Mouse (Mus musculus) ES-Bruce4 (cell line): ENCODE measurements at regions not wholly inside any gene's neighbourhood (a gene's known extent, or its start where the extent isn't known, plus 50 kb on each side); places are given as distances from the start of the nearest gene placed in this dataset.

ENCODE experiments used
- H3K27ac ChIP-seq: 2 replicates; pipeline ENCODE4 v1.5.1; 2012; ENCODE audit warnings: low read length, inconsistent platforms; ENCODE audit not compliant: insufficient read depth
- H3K27me3 ChIP-seq: 2 replicates; pipeline ENCODE4 v1.6.1; 2012; ENCODE audit warnings: mild to moderate bottlenecking, low read length, inconsistent platforms; ENCODE audit not compliant: control insufficient read depth, poor library complexity, insufficient read depth, severe bottlenecking
- H3K36me3 ChIP-seq: 2 replicates; pipeline ENCODE4 v1.6.1; 2012; ENCODE audit warnings: inconsistent platforms, mild to moderate bottlenecking, low read length, moderate library complexity; ENCODE audit not compliant: control insufficient read depth, poor library complexity, insufficient read depth, severe bottlenecking
- H3K4me1 ChIP-seq: one replicate; pipeline ENCODE4 v1.8.1; 2011; ENCODE audit warnings: low read length; ENCODE audit not compliant: control insufficient read depth, insufficient read depth
- H3K4me3 ChIP-seq: 2 replicates; pipeline ENCODE4 v1.5.1; 2011; ENCODE audit warnings: low read depth, mild to moderate bottlenecking, low read length
- H3K9ac ChIP-seq: 2 replicates; pipeline ENCODE4 v1.6.1; 2012; ENCODE audit warnings: low read depth, mild to moderate bottlenecking, inconsistent platforms; ENCODE audit not compliant: poor library complexity, severe bottlenecking
- H3K9me3 ChIP-seq: replicated peaks from 2 replicates; pipeline ENCODE4 v1.6.1; 2012; ENCODE audit warnings: mild to moderate bottlenecking, low read length, inconsistent platforms; ENCODE audit not compliant: control insufficient read depth, poor library complexity, insufficient read depth, severe bottlenecking
- CTCF ChIP-seq: IDR thresholded peaks from one replicate; pipeline ENCODE4 v1.8.1; 2011; ENCODE audit warnings: low read depth, low read length
- EP300 ChIP-seq: IDR thresholded peaks from 2 replicates; pipeline ENCODE4 v1.6.1; 2011; ENCODE audit warnings: low read depth, low read length; ENCODE audit not compliant: insufficient read depth
- POLR2A ChIP-seq: IDR thresholded peaks from one replicate; pipeline ENCODE4 v1.8.1; 2011; ENCODE audit warnings: low read length; ENCODE audit not compliant: insufficient read depth

GRCm38 (mm10) chr5:100218256-100218851 is 58.7 kb upstream of the Tmem150c start:
- TF ChIP-seq CTCF (no peak), POLR2A (no peak), EP300 (no peak)
- H3K9me3 ChIP-seq, result no peaks in the 10 kb centered on the region

GRCm38 (mm10) chr5:100217178-100218035 is 57.8 kb upstream of the Tmem150c start:
- Histone ChIP-seq H3K9ac (no peak overlapping the region), H3K4me1 (no peaks in the 10 kb centered on the region), H3K4me3 (no peak overlapping the region), H3K27ac (no peak overlapping the region), H3K9me3 (no peaks in the 10 kb centered on the region), H3K36me3 (no peaks in the 10 kb centered on the region), H3K27me3 (no peaks in the 10 kb centered on the region)
- TF ChIP-seq EP300 (no peak), CTCF (no peak), POLR2A (no peak)

More at GRCm38 (mm10) chr5:100218256-100218851, 58.7 kb upstream of the Tmem150c start:
- Histone ChIP-seq H3K4me1 (no peaks in the 10 kb centered on the region), H3K36me3 (no peaks in the 10 kb centered on the region), H3K9ac (no peak overlapping the region), H3K4me3 (no peak overlapping the region), H3K27me3 (no peaks in the 10 kb centered on the region), H3K27ac (no peak overlapping the region)

- H3K9me3 ChIP-seq, result no peaks in the 10 kb centered on the region
- no peak overlapping the region for H3K9ac ChIP-seq
- H3K4me3 ChIP-seq, result no peak overlapping the region
- no peaks in the 10 kb centered on the region for H3K36me3 ChIP-seq
- TF ChIP-seq EP300 (no peak), POLR2A (no peak), CTCF (no peak)
- H3K27me3 ChIP-seq, result no peaks in the 10 kb centered on the region
- no peaks in the 10 kb centered on the region for H3K4me1 ChIP-seq
- no peak overlapping the region for H3K27ac ChIP-seq
Observed at GRCm38 (mm10) chr5:100213901-100214300, 54.3 kb upstream of the Tmem150c start.

GRCm38 (mm10) chr5:100210708-100211107 is 51.1 kb upstream of the Tmem150c start:
- Histone ChIP-seq H3K4me3 (no peak overlapping the region), H3K4me1 (no peaks in the 10 kb centered on the region), H3K27ac (no peak overlapping the region), H3K9ac (no peak overlapping the region), H3K9me3 (no peaks in the 10 kb centered on the region), H3K36me3 (no peaks in the 10 kb centered on the region), H3K27me3 (no peaks in the 10 kb centered on the region)
- TF ChIP-seq EP300 (no peak), CTCF (no peak), POLR2A (no peak)
